Mouse (Mus musculus): ENCODE measurements around the gene Gmpr.
A peak's percentile ranks its signal among the peaks of the same experiment; 100 is the strongest.

GRCm38 (mm10) chr13:45499906-45500305, 7.3 kb upstream of the Gmpr start:
- TF ChIP-seq TAL1 (IDR thresholded peaks at IDR 0.05; ENCODE audit: low read length) (peak; percentile 37; the same call in 2 of the 3 replicates), GATA1 (IDR thresholded peaks at IDR 0.05; ENCODE audit: low read length) (peak; percentile 51)

Data from erythroblast, embryonic 14.5 days (primary cell).